Mouse (Mus musculus) kidney, adult 11 months (tissue): ENCODE measurements around the gene Chsy1.

Source experiments
- DNase-seq: peaks from one replicate; pipeline ENCODE4 v3.0.0; 2022

Chsy1 gene

GRCm38 (mm10) chr7:66108961-66109854 lies at the start of gene Chsy1:
Gene Chsy1 (plus strand): TSS chr7:66109515.
- DNase-seq = peak; percentile 85

DNA sequence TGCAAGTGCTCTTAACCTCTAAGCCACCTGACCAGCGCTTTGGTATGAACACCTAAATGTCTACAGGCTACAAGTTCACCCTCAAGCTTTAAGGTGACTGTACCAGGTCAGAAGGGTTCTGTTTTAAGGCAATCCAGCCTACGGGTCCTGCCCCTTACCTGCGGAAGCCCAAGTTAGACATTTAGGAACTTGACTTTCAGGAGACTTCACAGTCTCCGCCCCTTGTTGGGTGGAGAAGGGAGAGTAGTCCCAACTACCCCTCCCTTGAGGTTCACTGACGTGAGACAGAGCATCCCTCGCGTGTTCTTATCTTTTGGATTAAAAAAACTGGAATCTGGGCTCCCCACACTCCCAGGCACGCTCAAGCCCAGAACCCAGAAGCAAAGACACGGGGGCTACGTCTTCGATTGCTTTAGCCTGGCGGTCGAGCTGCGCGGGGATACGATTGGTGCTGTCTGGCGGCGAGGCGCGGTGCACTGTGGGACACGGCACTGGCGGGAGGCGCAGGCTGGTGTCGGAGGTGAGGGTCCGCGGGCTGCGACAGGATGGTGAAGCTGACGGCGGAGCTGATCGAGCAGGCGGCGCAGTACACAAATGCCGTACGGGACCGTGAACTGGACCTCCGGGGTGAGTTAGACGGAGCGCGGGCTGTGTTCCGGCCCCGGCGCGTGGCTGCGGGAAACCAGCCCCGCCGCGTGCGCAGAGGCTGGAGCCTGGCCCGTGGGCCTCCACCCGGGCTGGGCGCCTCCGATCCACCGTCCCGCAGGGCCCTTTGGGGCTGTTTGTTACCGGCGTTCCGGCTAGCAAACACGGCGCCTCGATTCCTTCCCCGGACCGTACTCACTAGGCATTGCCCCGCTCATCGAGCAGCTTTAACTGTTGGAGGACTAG lies 49.0 kb upstream of the Chsy1 start:
- peak; percentile 85 for DNase-seq

DNA sequence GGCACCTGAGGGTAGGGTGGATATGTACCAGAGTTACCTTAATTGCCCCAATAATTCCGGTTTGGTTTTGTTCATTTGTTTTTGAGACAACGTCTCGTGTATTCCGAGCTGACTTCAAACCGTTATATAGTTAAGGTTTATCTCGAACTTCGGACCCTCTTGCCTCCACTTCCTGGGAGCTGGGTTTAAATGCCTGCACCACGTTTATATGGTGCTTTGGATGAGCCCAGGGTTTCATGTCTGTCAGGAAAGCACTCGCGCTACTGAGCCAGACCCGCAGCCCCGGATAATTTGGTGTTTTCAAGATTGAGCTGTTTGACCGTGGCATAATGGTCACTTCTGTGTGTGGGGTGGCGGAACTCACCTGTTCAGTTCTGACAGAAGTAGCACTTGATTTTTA lies 48.3 kb upstream of the Chsy1 start:
- no peak for DNase-seq

DNA sequence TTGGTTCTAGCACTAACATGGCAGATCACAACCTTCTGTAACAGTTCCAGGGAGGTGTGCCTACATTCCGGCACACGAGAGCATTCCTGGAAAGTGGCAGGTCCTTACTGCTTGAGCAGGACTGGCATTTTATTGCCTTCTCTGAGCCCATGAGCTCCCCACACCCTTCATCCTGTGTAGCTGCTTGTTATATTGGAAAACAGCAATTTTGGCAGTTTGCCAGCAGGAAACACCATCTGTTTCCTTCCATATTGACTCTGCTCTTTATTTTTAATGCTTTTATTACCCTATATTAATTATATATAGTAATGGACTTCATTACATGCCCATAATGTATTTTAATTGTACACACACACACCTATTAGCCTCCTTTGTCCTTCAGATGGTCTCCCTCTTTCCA lies 32.9 kb upstream of the Chsy1 start:
- no peak for DNase-seq

- DNase-seq = peak; percentile 96
These were observed 29.7 kb upstream of the Chsy1 start, which contains the start of gene Selenos for GRCm38 (mm10) chr7:66079364-66080230. Gene Selenos (plus strand): TSS chr7:66079649.

DNA sequence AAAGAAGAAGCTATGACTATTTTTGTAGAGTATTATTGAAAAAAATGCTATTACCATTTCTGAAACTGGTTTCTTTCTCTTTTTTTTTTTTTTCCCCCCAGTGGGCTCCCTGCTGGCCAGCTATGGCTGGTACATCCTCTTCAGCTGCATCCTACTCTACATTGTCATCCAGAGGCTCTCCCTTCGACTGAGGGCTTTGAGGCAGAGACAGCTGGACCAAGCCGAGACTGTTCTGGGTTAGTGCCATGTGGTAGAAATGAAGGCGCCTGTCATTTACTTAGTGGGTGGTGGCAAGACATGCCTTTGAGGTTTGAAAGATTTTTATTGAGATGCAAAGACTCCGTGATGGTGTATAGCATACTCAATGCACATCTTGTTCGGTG lies 29.1 kb upstream of the Chsy1 start:
- no peak for DNase-seq

- DNase-seq = no peak
These were observed 25.6 kb upstream of the Chsy1 start for GRCm38 (mm10) chr7:66083757-66084156.

GRCm38 (mm10) chr7:66084546-66084945 lies 24.8 kb upstream of the Chsy1 start:
- DNase-seq = no peak

DNA sequence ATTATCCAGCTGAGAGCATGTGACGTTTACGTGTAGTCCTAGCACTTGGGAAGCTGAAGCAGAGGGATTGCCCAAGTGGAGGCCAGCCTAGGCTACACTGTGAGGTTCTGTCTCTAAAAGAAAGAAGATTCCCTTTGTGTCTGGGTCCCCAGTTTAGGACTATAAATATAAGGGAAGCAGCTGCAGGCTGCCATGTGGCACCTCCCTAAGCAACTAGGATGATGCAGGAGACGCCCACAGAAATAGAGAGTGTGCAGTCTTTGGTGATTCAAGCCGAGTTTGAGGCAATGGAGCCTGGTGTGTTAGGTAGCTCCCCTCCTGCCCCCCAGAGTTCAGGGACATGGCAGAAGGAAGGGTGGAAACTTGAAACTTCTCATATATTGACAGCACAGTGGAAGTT lies 21.7 kb upstream of the Chsy1 start:
- DNase-seq = no peak

- DNase-seq = no peak
These were observed 21.2 kb upstream of the Chsy1 start for GRCm38 (mm10) chr7:66088077-66088476.

DNA sequence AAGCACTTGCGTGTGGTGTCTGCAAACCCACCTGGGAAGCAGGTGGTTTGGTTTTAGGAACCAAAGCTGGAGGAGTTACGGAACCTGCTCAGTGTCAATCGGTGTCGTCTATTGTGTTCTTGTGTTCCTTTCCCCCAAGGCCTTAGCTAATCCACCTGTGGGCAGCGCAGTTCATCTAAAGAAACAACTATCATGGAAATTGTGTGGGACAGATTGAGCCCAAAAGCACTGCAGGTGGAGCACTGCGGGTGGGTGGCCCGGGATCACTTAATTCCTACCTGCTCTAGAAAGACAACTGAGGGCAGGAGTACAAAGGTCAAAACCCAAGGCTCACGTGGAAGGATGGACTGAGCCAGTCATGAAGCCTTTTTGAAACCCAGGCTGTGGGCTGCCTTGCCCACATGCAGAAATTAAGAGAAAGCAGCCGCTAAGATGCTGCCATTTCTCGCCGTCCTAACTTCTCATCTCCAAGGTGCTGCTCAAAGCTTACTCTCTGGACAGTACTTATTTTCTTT lies 18.6 kb upstream of the Chsy1 start:
- peak; percentile 30 for DNase-seq

DNA sequence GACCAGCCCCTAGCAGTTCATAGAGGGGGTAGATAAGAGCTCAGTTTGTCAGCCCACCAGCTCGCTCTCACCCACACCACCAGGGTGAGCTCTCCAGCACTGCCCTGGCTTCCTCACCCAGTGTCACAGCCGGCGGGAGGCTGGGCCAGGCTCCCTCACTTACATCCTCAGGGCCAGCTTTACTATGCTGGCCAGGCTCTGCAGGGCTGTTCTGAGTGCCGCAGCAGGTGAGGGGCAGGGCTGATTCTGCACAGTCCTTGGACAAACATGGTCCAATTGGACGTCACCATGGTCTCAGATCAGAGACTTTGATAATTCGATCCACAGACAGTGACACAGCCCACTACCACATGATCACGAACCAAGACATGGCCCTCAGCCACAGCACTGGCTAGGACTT lies 17.8 kb upstream of the Chsy1 start:
- DNase-seq = no peak

GRCm38 (mm10) chr7:66092656-66093055 lies 16.7 kb upstream of the Chsy1 start:
- no peak for DNase-seq

DNA sequence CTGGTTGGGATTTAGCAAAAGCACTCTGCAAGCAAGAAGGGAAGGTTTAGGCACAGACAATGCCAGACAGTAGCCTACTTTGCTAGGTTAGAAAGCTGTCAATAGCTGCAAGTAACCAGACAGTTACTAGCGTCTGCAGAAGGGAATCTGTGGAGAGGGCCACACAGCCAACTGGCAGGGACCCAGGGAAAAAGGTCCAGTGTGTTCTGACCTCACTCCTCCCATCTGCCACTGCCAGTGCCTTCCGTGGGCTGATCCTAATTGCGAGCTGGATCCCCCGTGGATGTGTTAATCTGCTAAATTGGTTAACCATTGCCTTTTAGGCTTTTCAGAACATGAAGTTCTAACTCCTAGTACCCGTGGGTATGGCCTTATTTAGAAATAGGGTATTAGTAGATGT lies 15.2 kb upstream of the Chsy1 start:
- DNase-seq = no peak

DNA sequence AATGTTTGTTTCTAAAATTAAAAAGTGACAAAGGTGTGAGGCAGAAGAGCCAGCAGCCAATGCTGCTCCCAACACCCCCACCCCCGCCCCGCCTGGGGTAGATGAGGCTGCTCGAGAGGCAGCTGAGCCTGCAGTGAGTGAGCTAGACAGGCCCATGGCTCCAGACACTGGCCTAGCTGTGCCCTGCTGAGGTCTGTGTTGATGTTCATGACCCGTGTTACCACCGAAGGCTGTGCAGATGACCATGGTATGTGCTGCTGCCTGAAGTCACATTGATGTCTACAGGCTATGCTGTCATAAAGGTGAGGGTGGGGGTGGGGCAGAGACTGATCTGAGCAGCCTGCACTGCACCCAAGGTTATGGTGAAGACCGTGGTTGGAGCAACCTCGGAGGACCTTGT lies 10.5 kb upstream of the Chsy1 start:
- DNase-seq = no peak

DNA sequence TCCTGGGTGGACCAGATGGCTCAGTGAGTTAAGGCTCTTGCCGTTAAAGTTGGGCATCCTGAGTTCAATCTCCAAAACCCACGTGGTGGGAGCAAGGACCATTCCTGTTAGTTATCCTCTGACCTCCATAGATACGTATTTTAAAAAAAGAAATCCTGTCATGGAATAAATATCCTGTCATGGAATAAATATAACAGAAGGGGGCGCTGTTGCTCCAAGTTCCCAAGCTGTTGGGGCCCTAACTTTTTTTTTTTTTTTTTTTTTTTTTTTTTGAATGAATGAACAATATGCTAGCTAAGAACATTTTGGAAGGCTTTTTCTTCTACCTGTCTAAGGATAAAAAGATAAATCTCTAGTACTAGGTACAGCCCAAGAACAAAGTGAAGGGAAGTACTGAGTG lies 7.4 kb upstream of the Chsy1 start:
- DNase-seq = no peak

DNA sequence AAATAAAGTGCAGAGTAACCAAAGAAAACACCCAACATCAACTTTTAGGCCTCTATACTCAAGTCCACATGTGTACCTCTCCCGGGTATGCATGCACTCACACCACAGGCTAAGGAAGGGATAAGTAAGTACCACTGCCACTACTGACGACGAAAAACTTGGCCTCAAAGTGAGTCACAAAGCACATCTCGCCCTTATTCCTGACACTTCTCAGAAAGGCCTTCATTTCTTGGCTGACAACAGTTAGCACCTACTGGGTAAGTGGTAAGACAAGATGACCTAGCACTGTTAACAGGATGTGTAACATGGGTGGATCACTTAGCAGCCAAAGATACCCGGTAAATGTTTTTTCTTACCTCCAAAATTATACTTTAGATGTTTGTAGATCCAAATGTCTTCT lies 4.8 kb upstream of the Chsy1 start:
- no peak for DNase-seq

- DNase-seq = no peak
These were observed 3.5 kb upstream of the Chsy1 start for GRCm38 (mm10) chr7:66105771-66106170.

GRCm38 (mm10) chr7:66106581-66107056 lies 2.7 kb upstream of the Chsy1 start:
- DNase-seq = peak; percentile 20

DNA sequence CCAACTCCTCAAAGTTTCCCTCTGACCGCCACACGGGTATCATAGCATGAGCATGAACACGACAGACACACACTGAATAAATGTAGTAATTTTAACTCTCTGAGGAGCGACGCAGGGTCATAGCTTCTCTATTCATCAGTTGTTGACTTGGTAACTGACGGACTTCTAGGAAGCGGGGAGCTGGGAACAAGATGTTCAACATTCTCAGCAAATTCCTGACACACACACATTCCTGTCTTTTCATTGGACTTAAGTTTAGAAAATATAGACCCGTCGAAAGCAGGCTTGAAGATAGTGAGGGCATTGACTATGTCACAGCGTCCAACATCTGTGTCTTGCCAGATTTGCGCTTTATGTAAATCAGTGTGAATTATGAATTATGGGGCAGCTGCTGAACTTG lies 2.1 kb upstream of the Chsy1 start:
- DNase-seq = no peak

- no peak for DNase-seq
These were observed 1.4 kb upstream of the Chsy1 start for GRCm38 (mm10) chr7:66107930-66108329.

GRCm38 (mm10) chr7:66109855-66110635 lies 730 bp downstream of the Chsy1 start:
- no peak for DNase-seq
